Mouse (Mus musculus) heart, embryonic 11.5 days (tissue): ENCODE data around the gene Tal1. TPM values are rescaled to one million over a fixed set of nuclear protein-coding genes. Genes with fewer than 3 reads are reported as not detected.

ENCODE experiments used
- ATAC-seq: fragments of 200-750 bp; cut with Nextera tagmentation; replicated peaks from 2 replicates; pipeline ENCODE4 v1.8.0; 2017; ENCODE audit warnings: moderate library complexity; ENCODE audit not compliant: insufficient number of reproducible peaks, low FRiP score, low TSS enrichment
- H3K27ac ChIP-seq: fragments of 300-500 bp; sonication (generic); 2 replicates; pipeline ENCODE4 v1.5.1; 2014; ENCODE audit warnings: mild to moderate bottlenecking, low read depth, low read length
- H3K27me3 ChIP-seq: fragments of 300-500 bp; sonication (generic); 2 replicates; pipeline ENCODE4 v1.6.1; 2014; ENCODE audit warnings: mild to moderate bottlenecking, low read length, mixed read lengths; ENCODE audit not compliant: control insufficient read depth, insufficient read depth
- H3K36me3 ChIP-seq: fragments of 300-500 bp; sonication (generic); 2 replicates; pipeline ENCODE4 v1.6.1; 2014; ENCODE audit warnings: mild to moderate bottlenecking, low read length, moderate library complexity, mixed read lengths; ENCODE audit not compliant: control insufficient read depth, insufficient read depth
- H3K4me1 ChIP-seq: fragments of 300-500 bp; sonication (generic); 2 replicates; pipeline ENCODE4 v1.6.1; 2014; ENCODE audit warnings: low read length; ENCODE audit not compliant: control insufficient read depth, insufficient read depth
- H3K4me2 ChIP-seq: fragments of 300-500 bp; sonication (generic); 2 replicates; pipeline ENCODE4 v1.6.1; 2014; ENCODE audit warnings: mild to moderate bottlenecking, moderate library complexity
- H3K4me3 ChIP-seq: fragments of 300-500 bp; sonication (generic); 2 replicates; pipeline ENCODE4 v1.5.1; 2014; ENCODE audit warnings: low read depth, low read length
- H3K9ac ChIP-seq: fragments of 300-500 bp; sonication (generic); 2 replicates; pipeline ENCODE4 v1.6.1; 2014; ENCODE audit warnings: mild to moderate bottlenecking, low read depth, low read length, moderate library complexity
- H3K9me3 ChIP-seq: fragments of 300-500 bp; sonication (generic); replicated peaks from 2 replicates; pipeline ENCODE4 v1.6.1; 2016; ENCODE audit warnings: low read length; ENCODE audit not compliant: control insufficient read depth
- WGBS: fragments of 180-500 bp; shearing (Covaris S2); extraction: QIAGEN DNeasy Blood & Tissue Kit; methylation state at CpG from one replicate; pipeline ENCODE4 v1.1.7; 2014; ENCODE audit not compliant: insufficient replicate concordance; 5-methylcytosine and 5-hydroxymethylcytosine counted together
- polyA plus RNA-seq: library from polyadenylated mRNA; unstranded; fragments of >200 nt; fragmentation: Nextera tagmentation; extraction: Ambion mirVana; gene quantifications from 2 replicates; pipeline ENCODE4 v1.2.1, GENCODE M21; 2014

Tal1 gene
- polyA plus RNA-seq, 1 experiment from 2014 or later: 14.1 TPM

DNA sequence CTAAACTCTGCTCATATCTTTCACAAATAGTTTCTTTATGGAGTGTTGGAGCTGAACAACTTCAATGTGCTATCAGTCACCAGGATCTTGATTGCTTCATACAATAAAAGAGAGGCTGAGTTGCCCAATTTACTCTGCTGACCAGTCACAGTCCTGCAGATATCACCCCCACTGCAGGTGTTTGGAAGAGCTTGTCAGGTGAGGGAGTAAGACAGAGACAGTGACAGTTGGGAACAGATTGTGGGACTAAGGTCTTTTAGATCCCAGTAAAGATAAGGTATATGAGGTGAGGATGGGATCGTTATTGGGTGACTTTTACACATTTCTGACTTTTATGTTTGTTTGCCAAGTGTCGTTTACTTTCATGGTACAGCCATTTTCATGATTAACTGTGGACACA, 54.9 kb downstream of the Tal1 start:
- H3K9ac ChIP-seq: no peak overlapping the region
- ATAC-seq: no peak
- no peaks in the 10 kb centered on the region for H3K36me3 ChIP-seq
- H3K27me3 ChIP-seq: no peaks in the 10 kb centered on the region
- H3K4me3 ChIP-seq: no peak overlapping the region
- no peaks in the 10 kb centered on the region for H3K9me3 ChIP-seq
- no peaks in the 10 kb centered on the region for H3K4me1 ChIP-seq
- no peak overlapping the region for H3K4me2 ChIP-seq
- WGBS: 56% methylated on average over 2 of the region's 2 CpGs
- no peak overlapping the region for H3K27ac ChIP-seq

GRCm38 (mm10) chr4:115113266-115113665, 57.0 kb downstream of the Tal1 start:
- H3K27me3 ChIP-seq: no peaks in the 10 kb centered on the region
- WGBS: 20% methylated on average over 5 of the region's 5 CpGs
- H3K4me3 ChIP-seq: no peak overlapping the region
- H3K4me1 ChIP-seq: no peaks in the 10 kb centered on the region
- ATAC-seq: no peak
- H3K9me3 ChIP-seq: no peaks in the 10 kb centered on the region
- H3K4me2 ChIP-seq: no peak overlapping the region
- no peak overlapping the region for H3K27ac ChIP-seq
- H3K9ac ChIP-seq: no peak overlapping the region
- no peaks in the 10 kb centered on the region for H3K36me3 ChIP-seq

DNA sequence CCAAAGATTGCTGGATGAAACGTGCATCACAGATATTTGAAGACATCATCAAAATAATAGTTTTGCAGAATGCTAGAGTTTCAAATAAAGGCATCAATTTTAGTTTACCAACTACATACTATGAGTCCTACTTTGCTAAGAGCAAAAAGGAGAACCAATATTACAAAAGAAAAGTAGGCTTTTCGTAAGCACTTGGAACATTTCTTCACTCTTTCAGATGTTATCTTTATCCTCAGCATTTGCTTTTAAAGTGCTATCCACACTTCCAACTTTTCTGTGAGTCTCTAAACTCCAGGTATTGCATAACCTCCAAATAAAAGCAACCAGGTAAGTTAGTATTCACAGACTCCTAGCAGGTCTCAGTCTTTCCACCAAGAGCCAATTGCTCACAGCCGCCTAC, 63.4 kb downstream of the Tal1 start:
- no peaks in the 10 kb centered on the region for H3K4me1 ChIP-seq
- 76% methylated on average over 3 of the region's 3 CpGs for WGBS
- H3K4me3 ChIP-seq: no peak overlapping the region
- no peak overlapping the region for H3K4me2 ChIP-seq
- H3K27ac ChIP-seq: no peak overlapping the region
- ATAC-seq: no peak
- H3K36me3 ChIP-seq: no peaks in the 10 kb centered on the region
- H3K27me3 ChIP-seq: no peaks in the 10 kb centered on the region
- H3K9ac ChIP-seq: no peak overlapping the region
- no peaks in the 10 kb centered on the region for H3K9me3 ChIP-seq

DNA sequence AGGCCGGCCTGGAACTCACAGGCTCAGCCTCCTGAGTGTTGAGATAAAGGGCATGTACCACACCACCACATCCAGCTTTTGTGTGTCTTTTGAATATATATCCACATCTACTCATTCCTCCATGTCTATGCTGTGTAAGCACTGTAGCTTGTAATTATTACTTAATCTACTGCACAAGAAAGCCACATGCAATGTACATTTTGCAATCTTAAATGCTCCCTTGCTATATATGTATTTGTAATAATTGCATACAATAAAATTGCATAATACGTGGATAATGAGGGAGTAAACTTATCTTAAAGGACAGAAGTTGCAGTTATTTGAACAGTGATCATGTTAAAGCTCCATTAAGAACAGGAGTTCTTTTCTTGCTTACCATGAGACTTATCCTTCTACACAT, 64.9 kb downstream of the Tal1 start:
- ATAC-seq: no peak
- H3K36me3 ChIP-seq: no peaks in the 10 kb centered on the region
- no peaks in the 10 kb centered on the region for H3K27me3 ChIP-seq
- H3K4me2 ChIP-seq: no peak overlapping the region
- H3K27ac ChIP-seq: no peak overlapping the region
- no peak overlapping the region for H3K4me3 ChIP-seq
- 73% methylated on average over 2 of the region's 2 CpGs for WGBS
- no peaks in the 10 kb centered on the region for H3K9me3 ChIP-seq
- no peaks in the 10 kb centered on the region for H3K4me1 ChIP-seq
- H3K9ac ChIP-seq: no peak overlapping the region

Other genes with a start within 250 kb of the Tal1 start
- not detected in 2 replicates for gene Gm12830, start 234.7 kb upstream of the Tal1 start, polyA plus RNA-seq
- 0.14 and 0.17 TPM in 2 replicates for gene Foxd2, start 147.6 kb upstream of the Tal1 start, polyA plus RNA-seq
- gene Foxe3, start 130.4 kb upstream of the Tal1 start, polyA plus RNA-seq: not detected in 2 replicates
- 70.0 and 76.9 TPM in 2 replicates for gene Cmpk1, start 69.2 kb upstream of the Tal1 start, polyA plus RNA-seq
- gene Stil, start 56.3 kb upstream of the Tal1 start, polyA plus RNA-seq: 15.1 and 15.3 TPM in 2 replicates
- gene Pdzk1ip1, start 32.3 kb downstream of the Tal1 start, polyA plus RNA-seq: 57.3 and 66.1 TPM in 2 replicates
- 0.10 and 0.21 TPM in 2 replicates for gene Cyp4x1, start 77.9 kb downstream of the Tal1 start, polyA plus RNA-seq
- gene Cyp4a29, start 185.7 kb downstream of the Tal1 start, polyA plus RNA-seq: not detected in 2 replicates
- not detected in 2 replicates for gene Cyp4a12a, start 242.6 kb downstream of the Tal1 start, polyA plus RNA-seq